Mouse (Mus musculus): ENCODE results near the gene Tmem50b. TPM values are rescaled to one million over a fixed set of nuclear protein-coding genes. Genes with fewer than 3 reads are reported as not detected.

Tmem50b gene
- 10 to 100 TPM; 60.2 to 73.8 TPM for total RNA-seq (2021)
- long read RNA-seq, experiment 1, transcript Tmem50b-201 (7 exons, 2,347 nt) = major isoform, 90 of 100 reads
- long read RNA-seq, experiment 1, partial matches to known transcripts = 3 of 100 reads
- long read RNA-seq, experiment 1, other reads (novel, unspliced or antisense) = 7 of 100 reads
- long read RNA-seq, experiment 2, transcript Tmem50b-201 (7 exons, 2,347 nt) = major isoform, 44 of 57 reads
- long read RNA-seq, experiment 2, partial matches to known transcripts = 2 of 57 reads
- long read RNA-seq, experiment 2, other reads (novel, unspliced or antisense) = 11 of 57 reads

- peak; percentile 97 to 99 for DNase-seq (ENCODE audit: low spot score in 2 of 2)
Measured at GRCm38 (mm10) chr16:91597672-91598010, at the start of gene Tmem50b. TSS of gene Tmem50b (minus strand) at chr16:91597800.

GRCm38 (mm10) chr16:91646681-91647419 lies 49.2 kb upstream of the Tmem50b start, which contains the start of gene Gart:
TSS of gene Gart (minus strand) at chr16:91646952.
- DNase-seq (ENCODE audit: low spot score in 2 of 2) = peak; percentile 94

DNA sequence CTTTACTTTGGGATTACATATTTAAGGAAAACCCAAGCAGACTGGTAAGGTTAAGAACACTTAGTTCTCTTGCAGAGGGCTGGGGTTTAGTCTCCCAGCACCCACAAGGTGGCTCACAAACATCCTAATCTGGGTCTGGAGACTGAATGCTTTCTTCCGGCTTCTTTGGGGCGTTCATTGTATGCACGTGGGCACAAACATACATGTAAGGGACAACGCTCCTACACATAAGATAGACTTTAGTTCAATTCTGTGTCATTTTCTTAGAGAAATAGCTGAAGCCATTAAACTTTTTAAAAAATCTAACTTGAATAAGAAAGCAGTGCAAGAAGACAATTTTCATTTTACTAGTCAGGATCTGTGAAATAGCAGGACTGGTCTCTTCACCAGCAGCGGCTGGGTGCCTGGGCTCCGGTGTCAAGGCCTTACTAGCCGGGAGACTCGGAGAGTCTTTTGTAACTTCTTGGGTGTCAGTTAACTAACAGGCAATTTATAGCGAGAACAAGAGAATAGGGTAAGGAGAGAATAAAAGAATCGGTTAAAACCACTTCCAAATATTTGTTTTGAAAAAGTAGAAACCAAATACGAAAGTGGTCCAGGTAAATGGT lies 48.5 kb upstream of the Tmem50b start:
- DNase-seq (ENCODE audit: low spot score in 2 of 2) = peak in 1 of 2 experiments; percentile 19

GRCm38 (mm10) chr16:91645420-91645819 lies 47.8 kb upstream of the Tmem50b start:
- peak in 1 of 2 experiments; percentile 4 for DNase-seq (ENCODE audit: low spot score in 2 of 2)

GRCm38 (mm10) chr16:91644901-91645300 lies 47.3 kb upstream of the Tmem50b start:
- DNase-seq (ENCODE audit: low spot score in 2 of 2) = peak in 1 of 2 experiments; percentile 5

- no peak for DNase-seq (ENCODE audit: low spot score in 2 of 2)
Measured at GRCm38 (mm10) chr16:91640171-91640570, 42.6 kb upstream of the Tmem50b start.

DNA sequence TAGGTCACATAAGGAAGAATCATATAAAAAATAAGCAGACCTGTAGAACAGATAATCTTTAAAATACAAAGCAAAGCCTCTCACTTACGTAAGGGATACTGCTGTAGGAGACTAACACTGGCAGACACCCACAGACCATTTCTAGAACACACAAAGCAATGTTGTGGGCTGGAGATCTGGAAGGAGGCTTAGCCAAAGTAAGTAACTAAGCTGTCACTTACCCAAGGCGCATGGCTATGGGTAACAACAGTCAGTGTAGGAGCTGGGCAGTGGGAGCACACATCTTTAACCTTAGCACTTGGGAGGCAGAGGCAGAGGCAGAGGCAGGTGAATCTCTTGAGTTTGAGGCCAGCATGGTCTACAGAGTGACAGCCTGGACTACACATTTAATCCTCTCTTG lies 42.0 kb upstream of the Tmem50b start:
- DNase-seq (ENCODE audit: low spot score in 2 of 2) = no peak

DNA sequence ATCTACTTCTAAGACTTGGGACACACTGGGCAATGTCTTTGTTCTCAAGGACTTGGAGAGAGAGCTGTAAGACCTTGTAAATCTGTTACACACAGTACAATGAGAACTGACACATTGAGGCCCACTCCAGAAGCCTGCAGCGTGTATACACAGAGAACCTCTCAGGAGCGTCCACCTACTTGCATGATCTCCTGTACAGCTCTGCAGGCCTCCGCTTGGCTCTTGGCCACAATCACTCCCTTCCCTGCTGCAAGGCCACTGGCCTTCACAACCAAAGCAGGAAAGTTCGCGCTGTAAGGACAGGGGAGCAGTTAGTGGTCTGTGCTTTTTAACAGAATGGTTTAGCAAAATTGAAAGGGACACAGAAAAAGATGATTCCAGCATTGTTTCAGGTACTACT lies 41.6 kb upstream of the Tmem50b start:
- DNase-seq (ENCODE audit: low spot score in 2 of 2) = no peak

DNA sequence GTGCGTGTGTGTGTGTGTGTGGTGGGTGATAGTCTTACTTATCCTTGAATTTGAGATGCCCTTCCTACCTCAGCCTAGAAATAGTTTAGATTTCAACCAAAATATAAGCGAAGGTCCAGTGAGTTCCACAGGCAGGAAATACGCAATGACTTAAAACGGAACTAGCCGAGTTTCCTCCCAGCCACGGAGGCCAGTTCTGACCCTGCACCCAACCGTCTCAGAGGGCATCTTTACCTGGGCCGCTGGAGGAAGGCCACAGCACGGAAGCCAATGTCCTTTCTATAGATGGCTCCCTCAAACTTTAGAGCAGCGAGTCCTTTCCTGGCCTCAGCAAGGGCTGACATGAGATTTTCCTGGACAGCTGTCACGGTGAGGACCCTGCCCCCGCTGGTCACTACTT lies 36.0 kb upstream of the Tmem50b start:
- no peak for DNase-seq (ENCODE audit: low spot score in 2 of 2)

- no peak for DNase-seq (ENCODE audit: low spot score in 2 of 2)
Measured at GRCm38 (mm10) chr16:91632940-91633339, 35.3 kb upstream of the Tmem50b start.

- DNase-seq (ENCODE audit: low spot score in 2 of 2) = peak in 1 of 2 experiments; percentile 48
Measured at GRCm38 (mm10) chr16:91632439-91632838, 34.8 kb upstream of the Tmem50b start.

DNA sequence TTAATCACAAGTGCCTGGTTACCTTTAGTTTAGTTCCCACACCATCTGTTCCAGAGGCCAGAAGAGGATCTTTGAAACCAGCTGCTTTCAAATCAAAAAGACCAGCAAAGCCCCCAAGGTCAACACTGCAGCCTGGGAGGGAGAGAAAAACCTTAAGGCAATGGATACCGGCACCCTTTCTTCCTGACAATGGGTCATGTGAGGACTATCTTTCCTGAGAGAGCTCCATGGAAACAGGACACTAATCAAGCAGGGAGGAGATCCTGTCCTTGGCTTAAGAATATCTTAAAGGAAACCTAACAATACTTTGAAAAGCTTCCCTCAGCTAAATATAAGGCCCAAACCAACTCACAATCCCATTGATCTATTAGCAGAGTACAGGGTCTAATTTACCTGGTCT lies 33.0 kb upstream of the Tmem50b start:
- no peak for DNase-seq (ENCODE audit: low spot score in 2 of 2)

DNA sequence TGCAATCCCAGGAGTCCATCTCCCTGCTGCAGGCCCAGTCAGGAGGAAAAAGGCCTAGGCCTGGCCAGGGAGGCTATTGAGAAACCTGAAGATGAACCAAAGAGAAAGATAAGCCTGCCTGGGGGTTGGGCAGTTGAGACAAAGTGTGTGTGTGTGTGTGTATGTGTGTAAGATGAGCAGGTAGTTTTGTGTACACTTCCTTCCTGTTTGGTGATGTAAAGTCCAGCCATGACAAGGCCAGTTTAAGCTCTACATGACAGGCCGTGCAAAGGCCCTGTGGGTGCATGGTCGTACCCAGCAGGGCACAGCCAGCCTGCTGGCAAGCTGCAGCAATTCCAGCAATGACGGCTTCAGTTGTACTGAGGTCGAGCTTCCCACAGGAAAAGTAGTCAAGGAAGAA lies 32.1 kb upstream of the Tmem50b start:
- DNase-seq (ENCODE audit: low spot score in 2 of 2) = no peak

DNA sequence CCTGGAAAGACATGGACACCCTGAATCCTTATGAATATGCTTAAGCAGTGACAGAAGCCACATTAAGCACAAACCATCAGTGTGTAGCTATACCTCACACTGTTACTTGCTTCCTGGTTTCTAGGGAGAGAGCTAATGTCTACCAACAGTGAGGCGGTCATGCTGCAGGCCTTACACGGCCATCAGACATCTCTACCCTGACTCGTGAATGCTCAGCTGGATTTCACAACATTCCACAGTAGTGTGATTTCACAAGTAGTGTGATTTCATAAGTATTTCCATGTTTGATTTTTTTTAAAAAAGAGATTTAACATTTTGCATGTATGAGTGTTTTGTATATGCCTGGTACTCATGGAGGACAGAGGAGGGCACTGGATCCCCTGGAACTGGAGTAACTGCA lies 31.1 kb upstream of the Tmem50b start:
- DNase-seq (ENCODE audit: low spot score in 2 of 2) = no peak

- DNase-seq (ENCODE audit: low spot score in 2 of 2) = no peak
Measured at GRCm38 (mm10) chr16:91627831-91628230, 30.2 kb upstream of the Tmem50b start.

DNA sequence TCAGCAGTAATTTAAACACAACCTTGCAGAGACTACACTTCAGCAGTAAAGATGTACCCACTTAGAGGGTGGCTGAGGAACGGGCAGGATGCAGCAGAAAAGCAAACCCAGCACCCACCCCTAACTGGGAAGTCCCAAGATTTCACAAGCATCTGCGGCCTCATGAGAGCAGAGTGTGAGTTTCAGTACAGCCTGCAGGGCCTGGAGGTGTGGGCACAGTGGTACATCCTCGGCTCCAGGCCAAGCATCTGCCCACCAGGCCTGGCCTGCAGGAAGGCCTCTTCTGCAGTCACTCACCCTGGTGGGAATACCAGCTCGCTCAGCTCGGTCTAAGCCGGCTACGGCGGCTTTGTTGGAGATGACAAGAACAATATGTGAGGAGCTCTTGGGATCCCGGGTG lies 25.5 kb upstream of the Tmem50b start:
- no peak for DNase-seq (ENCODE audit: low spot score in 2 of 2)

- DNase-seq (ENCODE audit: low spot score in 2 of 2) = no peak
Measured at GRCm38 (mm10) chr16:91620991-91621390, 23.4 kb upstream of the Tmem50b start.

- DNase-seq (ENCODE audit: low spot score in 2 of 2) = no peak
Measured at GRCm38 (mm10) chr16:91620185-91620584, 22.6 kb upstream of the Tmem50b start.

DNA sequence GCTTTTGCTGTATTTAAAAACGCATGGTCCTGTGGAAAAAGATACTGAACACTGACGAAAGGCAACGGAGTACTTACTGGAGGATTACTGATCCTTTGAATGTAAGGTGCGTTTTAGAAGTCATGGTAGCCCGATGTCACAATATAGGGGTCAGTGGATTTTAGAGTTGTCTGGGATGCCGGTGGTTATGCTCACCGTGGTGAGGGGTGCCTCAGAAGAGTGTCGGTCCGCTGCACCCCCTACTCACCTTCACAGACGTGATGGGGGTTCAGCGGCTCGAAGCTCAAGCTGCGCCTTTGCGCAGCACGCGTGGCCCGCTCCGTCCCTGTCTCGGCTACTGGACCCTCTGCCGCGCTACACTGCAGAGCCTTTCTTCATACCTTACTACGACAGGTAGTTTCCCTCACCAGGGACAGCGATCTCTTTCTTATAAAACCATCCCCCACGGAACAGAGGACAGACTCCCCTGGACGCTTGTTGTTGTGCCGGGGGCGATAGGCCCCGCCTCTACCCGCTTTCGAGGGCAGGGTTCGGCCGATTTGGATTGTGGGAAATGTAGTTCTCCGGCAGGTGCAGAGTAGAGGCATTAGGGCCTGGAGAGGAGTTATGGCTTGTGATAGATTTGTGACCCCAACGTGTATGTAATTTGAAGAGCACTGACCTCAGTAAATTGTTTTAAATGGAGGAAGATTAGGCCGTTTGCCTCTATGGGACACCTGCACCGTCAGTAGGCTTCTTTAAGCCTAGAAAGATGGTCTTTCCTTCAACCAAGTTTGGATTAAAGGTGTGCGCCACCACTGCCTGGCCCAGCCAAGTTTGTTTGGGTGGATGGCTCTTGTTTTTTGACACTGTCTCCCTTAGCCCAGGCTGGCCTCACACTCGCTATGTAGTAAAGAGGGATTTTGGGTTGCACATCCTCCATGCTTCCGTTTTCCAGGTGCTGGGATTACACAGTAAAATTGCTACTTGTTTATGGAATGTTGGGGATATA lies 21.2 kb upstream of the Tmem50b start, which contains the start of gene Dnajc28:
Gene Dnajc28 (minus strand): TSS at position 516 of the 991 bp plus-strand sequence.
- DNase-seq (ENCODE audit: low spot score in 2 of 2) = peak; percentile 69 to 71

DNA sequence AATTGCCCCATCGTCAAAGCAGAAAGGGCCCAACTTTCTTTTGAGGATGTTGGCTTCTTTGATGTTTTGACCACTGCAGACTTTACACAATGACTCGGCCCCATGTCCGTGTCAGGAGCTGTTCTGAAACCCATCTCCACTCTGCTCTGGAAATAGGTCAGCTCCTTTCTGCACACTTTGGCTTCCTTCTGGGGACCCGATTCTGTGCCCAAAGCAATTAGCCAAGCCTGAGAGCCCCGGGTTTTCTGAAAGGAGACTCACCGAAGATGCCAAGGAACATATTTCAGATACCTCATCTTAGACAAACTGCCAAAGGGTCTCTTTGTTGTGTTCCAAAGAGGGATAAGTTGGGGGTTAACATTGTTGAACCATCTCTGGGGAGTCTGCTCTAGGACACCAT lies 17.0 kb upstream of the Tmem50b start:
- DNase-seq (ENCODE audit: low spot score in 2 of 2) = no peak

- DNase-seq (ENCODE audit: low spot score in 2 of 2) = no peak
Measured at GRCm38 (mm10) chr16:91612525-91612924, 14.9 kb upstream of the Tmem50b start.

Data from adrenal gland, adult 18-20 months (tissue).